ENCODE assay signal across 28 mouse cellular contexts in the genomic region with DNA sequence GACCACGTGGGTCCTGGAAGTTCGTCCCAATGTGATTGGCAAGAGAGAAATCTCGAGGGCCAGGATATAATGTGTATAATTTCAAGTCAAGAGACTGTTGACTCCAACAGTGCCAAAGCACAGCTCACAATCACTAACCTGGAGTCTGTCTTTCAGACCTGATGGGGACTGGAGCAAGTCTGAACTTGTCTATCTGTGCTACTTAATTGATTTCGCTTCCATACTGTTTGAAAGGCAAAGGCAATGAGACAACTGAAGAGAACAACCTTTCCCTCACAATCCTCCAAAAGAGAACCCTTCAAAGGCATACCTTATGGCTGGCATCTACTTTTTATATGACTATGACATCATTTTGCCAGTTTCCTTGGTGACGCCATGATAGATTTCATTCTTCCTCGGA.
"Had no signal": no experiment of that assay in that cellular context is flagged by ENCODE, and none has a peak within 500 bp of the region (broad histone marks: within the 10 kb centered on the region; RNA-seq: fewer than 3 reads in every experiment).

No protein-coding gene starts in this region.

- H3K9me3 ChIP-seq: embryonic facial prominence, embryonic 10.5 days; embryonic facial prominence, embryonic 12.5 days; embryonic facial prominence, embryonic 13.5 days; embryonic facial prominence, embryonic 15.5 days; forebrain, embryonic 10.5 days; forebrain, embryonic 12.5 days; forebrain, embryonic 13.5 days; forebrain, embryonic 15.5 days had no signal

- H3K27ac ChIP-seq: embryonic facial prominence, embryonic 10.5 days; embryonic facial prominence, embryonic 12.5 days; embryonic facial prominence, embryonic 13.5 days; embryonic facial prominence, embryonic 15.5 days; forebrain, embryonic 10.5 days; forebrain, embryonic 12.5 days; forebrain, embryonic 13.5 days; forebrain, embryonic 15.5 days; gastrocnemius, adult 2 months; heart, adult 2 months had no signal

- DNase-seq: cerebellum, adult 8-10 months; cerebellum, adult 9-10 months; cerebellum, adult 9-11 months; cerebellum, postnatal 10 days; cerebellum, postnatal 14 days; cerebellum, postnatal 25 days; cerebellum, postnatal 36 days; embryo, embryonic 11 days; forebrain, postnatal 0 days; gastrocnemius, adult 2 months; gastrocnemius, postnatal 10 days; gastrocnemius, postnatal 14 days; gastrocnemius, postnatal 25 days; gastrocnemius, postnatal 36 days; heart, adult 11 months; heart, adult 18-20 months; heart, adult 2 months had no signal

- H3K4me3 ChIP-seq: embryonic facial prominence, embryonic 10.5 days; embryonic facial prominence, embryonic 12.5 days; embryonic facial prominence, embryonic 13.5 days; embryonic facial prominence, embryonic 15.5 days; erythroblast, embryonic 14.5 days; forebrain, embryonic 10.5 days; forebrain, embryonic 12.5 days; forebrain, embryonic 13.5 days; forebrain, embryonic 15.5 days; gastrocnemius, adult 2 months; heart, adult 2 months had no signal

- H3K9ac ChIP-seq: embryonic facial prominence, embryonic 12.5 days; embryonic facial prominence, embryonic 13.5 days; embryonic facial prominence, embryonic 15.5 days; forebrain, embryonic 12.5 days; forebrain, embryonic 13.5 days; forebrain, embryonic 15.5 days; forebrain, postnatal 0 days had no signal

- H3K4me1 ChIP-seq: embryonic facial prominence, embryonic 10.5 days; embryonic facial prominence, embryonic 12.5 days; embryonic facial prominence, embryonic 13.5 days; embryonic facial prominence, embryonic 15.5 days; forebrain, embryonic 10.5 days; forebrain, embryonic 12.5 days; forebrain, embryonic 13.5 days; forebrain, embryonic 15.5 days had no signal

- H3K27me3 ChIP-seq: embryonic facial prominence, embryonic 12.5 days; embryonic facial prominence, embryonic 13.5 days; embryonic facial prominence, embryonic 15.5 days; forebrain, embryonic 12.5 days; forebrain, embryonic 13.5 days; forebrain, embryonic 15.5 days had no signal

- ATAC-seq: forebrain, embryonic 13.5 days; forebrain, embryonic 14.5 days; forebrain, embryonic 15.5 days; forebrain, embryonic 16.5 days; forebrain, postnatal 0 days had no signal

- H3K4me2 ChIP-seq: embryonic facial prominence, embryonic 12.5 days; embryonic facial prominence, embryonic 13.5 days; embryonic facial prominence, embryonic 15.5 days; forebrain, embryonic 12.5 days; forebrain, embryonic 13.5 days; forebrain, embryonic 15.5 days had no signal

- H3K36me3 ChIP-seq: embryonic facial prominence, embryonic 10.5 days; embryonic facial prominence, embryonic 12.5 days; embryonic facial prominence, embryonic 13.5 days; embryonic facial prominence, embryonic 15.5 days; forebrain, embryonic 10.5 days; forebrain, embryonic 12.5 days; forebrain, embryonic 15.5 days had no signal
